Mouse (Mus musculus): Measurements from ENCODE around the gene Msh3.

The Msh3 gene

DNA sequence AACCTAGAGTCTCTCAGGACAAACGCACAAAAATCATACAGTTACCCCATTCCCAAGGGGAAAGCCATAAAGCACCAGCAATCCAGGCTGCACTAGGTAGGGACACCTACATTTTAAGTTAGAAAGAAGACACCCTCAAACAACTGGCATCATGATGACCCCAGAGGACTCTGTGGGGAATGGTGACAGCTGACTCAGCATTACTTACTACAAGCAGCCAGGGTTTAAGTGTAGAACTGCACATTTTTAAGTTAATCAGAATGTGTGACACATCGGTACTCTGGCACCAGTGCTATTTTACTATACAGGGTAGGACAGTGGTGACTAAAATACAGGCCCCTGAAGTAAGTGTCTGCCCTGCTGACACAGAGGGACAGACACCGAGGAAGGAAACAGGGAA lies 24.2 kb downstream of the Msh3 start:
- DNase-seq (ENCODE audit: low read depth, low spot score): no peak

- no peak for DNase-seq (ENCODE audit: low read depth, low spot score)
These were observed 26.8 kb downstream of the Msh3 start for GRCm38 (mm10) chr13:92328000-92328399.

DNA sequence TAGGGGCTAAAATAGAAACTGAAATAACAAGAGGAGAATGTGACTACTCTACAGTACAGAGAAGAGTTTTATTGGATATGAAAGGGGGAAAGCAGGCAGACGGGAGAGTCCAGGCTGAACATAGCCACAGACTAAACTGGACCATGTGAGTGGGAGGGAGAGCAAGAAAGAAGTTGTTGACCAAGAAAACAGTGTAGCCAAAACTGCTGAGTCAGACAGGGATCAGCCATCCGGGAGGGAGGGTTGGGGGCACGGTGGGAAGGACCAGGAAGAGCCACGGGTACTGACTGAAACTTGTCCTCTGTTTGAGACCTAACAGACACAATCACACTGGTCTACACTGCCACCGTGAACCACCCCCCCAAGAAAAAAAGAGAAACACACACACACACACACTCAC lies 28.8 kb downstream of the Msh3 start:
- DNase-seq (ENCODE audit: low read depth, low spot score): no peak

GRCm38 (mm10) chr13:92320770-92321169 lies 34.0 kb downstream of the Msh3 start:
- no peak for DNase-seq (ENCODE audit: low read depth, low spot score)

DNA sequence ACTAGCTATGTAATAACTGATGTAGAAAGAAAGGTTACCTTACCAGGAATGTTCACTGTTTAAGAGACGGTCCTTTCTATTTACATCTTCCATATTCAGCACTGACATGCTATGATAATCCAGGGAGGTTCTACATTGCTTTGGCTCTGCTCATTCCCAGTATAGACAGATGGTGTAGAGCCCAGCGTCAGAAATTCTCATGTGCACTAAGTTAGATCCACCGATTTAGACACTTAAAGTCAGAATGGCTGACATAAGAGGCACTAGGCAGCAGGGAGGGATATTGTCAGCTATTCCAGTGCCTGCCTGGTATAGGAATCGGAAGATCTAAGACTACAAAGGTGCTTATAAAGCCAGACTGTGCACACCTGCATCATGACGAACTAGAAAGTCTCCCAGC lies 40.2 kb downstream of the Msh3 start:
- DNase-seq (ENCODE audit: low read depth, low spot score): no peak

- no peak for DNase-seq (ENCODE audit: low read depth, low spot score)
These were observed 49.1 kb downstream of the Msh3 start, which contains the start of gene Gm20379 for GRCm38 (mm10) chr13:92305680-92306079. Gm20379 (plus strand) TSS chr13:92305980.

DNA sequence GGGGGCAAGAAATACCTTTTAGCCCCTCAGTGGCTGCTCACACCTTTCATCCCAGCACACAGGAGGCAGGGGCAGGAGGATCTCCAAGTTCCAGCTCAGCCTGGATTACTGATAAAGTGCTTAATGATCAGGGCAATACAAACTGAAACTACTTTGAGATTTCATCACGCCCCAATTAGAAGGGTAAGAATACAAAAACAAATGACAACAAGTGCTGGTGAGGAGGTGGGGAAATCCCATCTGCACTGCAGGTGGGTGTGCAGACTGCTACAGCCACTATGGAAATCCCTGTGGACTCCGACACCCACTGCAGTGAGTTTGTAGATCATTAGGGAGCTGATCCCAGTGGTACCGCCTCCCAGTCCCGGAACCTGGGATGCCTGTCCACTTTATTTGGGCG lies 50.5 kb downstream of the Msh3 start:
- no peak for DNase-seq (ENCODE audit: low read depth, low spot score)

DNA sequence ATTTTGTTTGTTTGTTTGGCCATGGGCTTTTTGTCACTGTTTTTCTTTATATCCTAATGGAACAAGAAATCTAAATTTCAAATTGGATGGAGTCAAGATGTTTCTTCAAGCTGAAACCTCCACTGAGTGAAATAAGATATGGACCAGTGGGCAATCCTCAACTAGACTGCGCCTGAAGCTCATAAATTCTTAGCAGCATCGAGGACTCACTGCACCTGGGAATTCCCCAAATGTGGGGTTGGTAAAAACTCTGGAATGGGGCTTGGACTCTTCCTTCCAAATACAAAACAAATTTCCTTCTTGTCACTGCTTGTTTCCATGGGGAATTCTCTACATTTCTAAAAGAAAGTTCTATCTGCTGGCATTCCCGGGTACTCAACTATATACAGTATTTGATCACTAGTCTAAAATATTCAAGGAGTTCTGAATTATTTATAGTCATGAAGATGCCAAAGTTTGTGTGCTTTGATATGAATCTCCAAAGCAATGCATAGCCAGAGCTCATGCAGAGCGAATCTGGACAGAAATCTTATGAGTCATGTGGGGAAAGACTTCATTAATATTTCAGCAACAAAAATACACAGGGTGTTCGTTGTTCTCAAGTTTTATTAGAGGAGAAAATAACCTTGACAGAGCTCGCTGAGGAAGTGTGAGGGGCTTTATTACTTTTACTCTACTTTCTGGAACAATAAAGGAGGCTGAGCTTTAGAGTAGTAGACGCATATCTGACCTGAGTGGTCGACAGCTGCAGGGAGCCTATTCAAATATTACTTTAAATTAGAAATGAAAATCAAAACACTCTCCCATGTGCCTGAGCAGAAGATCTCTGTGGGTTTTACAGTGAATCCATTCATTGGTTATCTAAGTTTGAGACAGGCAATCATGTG lies 51.5 kb downstream of the Msh3 start:
- no peak for DNase-seq (ENCODE audit: low read depth, low spot score)

GRCm38 (mm10) chr13:92302466-92302865 lies 52.3 kb downstream of the Msh3 start:
- no peak for DNase-seq (ENCODE audit: low read depth, low spot score)

GRCm38 (mm10) chr13:92301754-92302153 lies 53.0 kb downstream of the Msh3 start:
- no peak for DNase-seq (ENCODE audit: low read depth, low spot score)

DNA sequence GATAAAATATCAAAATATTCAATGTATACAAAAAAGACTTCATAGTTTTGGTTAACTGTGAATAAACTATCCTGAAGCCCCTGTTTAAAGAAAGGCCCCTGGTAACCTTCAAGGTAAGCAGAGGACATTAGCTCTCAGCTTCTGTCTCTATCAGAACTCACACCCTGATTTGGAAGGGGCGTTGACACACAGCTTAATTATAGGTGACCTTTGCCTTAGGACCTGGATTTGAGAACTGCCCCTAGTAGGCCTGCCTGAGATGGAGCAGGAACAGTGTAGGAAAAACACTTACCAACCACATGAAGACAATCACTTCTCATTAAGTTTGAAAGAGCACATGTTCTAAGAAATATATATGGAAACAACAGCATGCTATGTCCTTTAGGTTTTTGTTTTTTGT lies 55.3 kb downstream of the Msh3 start:
- no peak for DNase-seq (ENCODE audit: low read depth, low spot score)

GRCm38 (mm10) chr13:92297021-92297420 lies 57.8 kb downstream of the Msh3 start:
- DNase-seq (ENCODE audit: low read depth, low spot score): no peak

GRCm38 (mm10) chr13:92296490-92296889 lies 58.3 kb downstream of the Msh3 start:
- DNase-seq (ENCODE audit: low read depth, low spot score): no peak

DNA sequence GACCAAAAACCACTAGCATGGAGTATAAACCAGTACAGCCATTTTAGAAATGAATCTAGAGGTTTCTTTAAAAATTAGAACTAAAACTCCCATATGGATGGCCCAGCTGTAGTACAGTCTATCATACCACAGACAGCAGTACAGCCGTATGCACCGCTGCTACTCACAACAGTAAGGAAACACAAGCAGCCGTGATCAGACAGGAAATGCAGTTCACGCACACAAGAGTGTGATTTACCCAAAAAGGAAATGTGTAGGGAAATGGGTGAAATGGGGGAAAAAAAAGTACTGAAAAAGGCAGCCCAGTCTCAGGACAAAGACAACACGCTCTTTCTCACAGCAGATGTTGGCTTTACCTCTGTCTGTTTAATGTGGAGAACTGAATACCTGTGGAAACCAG lies 60.9 kb downstream of the Msh3 start:
- no peak for DNase-seq (ENCODE audit: low read depth, low spot score)

GRCm38 (mm10) chr13:92291605-92292004 lies 63.2 kb downstream of the Msh3 start:
- DNase-seq (ENCODE audit: low read depth, low spot score): no peak

DNA sequence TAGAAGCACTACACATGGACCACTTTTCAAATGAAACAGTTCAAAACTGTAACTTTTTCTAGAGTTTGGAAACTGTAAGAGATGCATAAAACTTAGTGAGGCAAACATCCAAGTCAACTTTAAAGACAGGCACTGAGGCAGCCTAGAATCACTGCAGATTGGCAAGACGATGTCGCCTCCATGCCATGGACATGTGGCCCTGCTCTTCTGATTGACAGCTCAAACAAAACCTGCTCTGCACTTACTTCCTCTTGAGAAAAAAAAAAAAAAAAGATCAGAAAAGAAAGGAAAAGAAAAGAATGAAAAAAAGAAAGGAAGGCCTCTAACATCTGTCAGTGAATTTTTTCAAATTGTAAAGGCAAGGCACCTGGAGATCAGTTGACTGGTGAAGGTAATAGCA lies 77.8 kb downstream of the Msh3 start:
- no peak for DNase-seq (ENCODE audit: low read depth, low spot score)

DNA sequence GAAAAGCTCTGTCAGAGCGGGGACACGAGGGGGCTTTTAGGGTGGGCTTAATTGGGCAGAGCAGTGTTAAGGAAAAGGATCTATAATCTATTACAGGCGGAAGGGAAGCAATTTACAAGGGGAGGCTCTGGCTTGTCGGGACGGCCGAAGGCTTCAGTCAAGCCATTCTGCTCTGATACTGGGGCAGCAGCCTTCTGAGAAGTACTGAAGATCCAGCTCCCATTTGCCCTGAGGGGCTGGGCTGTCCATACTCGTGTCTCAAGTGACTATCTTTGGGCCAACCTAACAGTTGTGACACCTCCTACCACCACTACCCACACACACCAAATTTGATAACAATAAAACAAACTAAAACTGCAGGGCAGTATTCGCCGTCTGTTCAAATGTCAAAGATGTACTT lies 79.5 kb downstream of the Msh3 start:
- DNase-seq (ENCODE audit: low read depth, low spot score): no peak

DNA sequence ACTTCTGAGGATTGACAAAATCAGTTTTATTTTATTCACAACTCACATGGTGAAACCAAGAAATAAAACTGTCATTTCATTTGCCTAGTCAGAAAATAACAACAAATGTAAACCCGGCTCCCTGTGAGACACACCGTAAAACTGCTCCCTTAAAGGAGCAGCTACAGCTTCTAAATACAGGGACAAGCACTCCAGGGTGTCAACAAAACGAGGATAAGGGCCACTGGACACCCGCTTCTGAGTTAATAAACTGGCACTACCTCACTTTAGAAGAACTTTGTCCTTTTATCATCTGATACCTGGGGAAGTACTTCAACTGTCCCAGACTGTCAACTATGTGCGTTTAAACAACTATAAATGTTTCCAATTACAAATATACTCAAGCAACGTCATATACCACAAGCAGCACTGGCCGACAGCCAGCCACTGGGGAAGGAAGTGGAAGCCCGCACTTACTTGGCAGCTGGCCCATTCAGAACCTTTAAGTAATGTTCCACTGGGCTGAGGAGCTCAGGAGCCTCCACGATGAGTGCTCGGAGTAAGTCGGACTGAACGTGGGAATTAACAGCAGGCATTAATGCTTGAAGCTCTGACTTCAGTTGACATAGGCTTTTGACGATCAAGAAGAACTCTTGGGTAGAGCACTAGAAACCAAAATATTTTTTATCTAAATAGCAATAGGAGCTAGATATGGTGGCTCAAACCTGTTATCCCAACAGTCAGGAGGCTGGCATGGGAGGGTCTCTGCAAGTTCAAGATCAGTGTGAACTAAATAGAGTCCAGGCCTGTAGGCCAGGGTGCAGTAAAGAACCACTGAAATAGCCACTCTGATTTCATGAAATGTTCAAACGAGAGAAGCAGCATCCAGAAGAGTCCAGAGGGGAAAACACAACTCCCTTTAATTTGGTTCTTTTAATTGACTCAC lies 80.3 kb downstream of the Msh3 start:
- DNase-seq (ENCODE audit: low read depth, low spot score): no peak

DNA sequence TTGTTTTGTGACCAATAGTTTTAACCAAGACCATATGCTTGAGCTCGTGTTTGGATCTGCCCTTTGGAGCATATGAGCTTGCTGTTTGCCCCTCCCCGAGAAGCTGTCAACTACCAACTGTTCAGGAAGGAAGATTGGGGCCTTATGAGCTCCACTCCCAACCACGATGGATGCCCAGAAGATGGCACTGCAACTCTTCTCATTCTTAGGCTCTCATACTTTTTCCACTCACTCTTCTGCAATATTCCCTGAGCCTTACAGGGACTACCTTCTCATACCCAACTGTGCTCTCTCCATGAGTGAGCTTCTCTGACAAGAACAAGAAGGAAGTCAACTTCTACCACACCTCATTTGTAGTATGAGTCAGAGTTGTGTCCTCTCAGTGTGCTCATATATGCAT lies 87.7 kb downstream of the Msh3 start:
- no peak for DNase-seq (ENCODE audit: low read depth, low spot score)

- no peak for DNase-seq (ENCODE audit: low read depth, low spot score)
These were observed 91.2 kb downstream of the Msh3 start for GRCm38 (mm10) chr13:92263566-92263965.

DNA sequence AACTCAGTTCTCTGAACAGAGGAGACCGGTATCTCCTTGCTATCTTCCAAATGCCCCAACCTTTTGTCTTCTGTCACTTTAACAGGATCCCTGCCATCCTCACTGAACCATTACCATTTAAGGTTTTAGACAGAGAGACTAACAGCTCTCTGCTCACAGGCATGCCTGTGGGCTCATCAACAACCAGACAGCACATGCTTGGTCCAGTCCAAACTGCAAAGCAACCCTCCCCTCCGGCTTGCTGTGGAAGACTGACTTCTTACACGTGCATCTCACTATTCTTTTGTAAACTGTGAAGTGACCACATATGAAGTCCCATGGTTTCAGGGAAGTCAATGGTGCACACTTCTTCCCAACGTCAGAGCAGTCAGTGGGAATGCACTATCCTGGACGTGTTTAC lies 93.5 kb downstream of the Msh3 start:
- no peak for DNase-seq (ENCODE audit: low read depth, low spot score)

DNA sequence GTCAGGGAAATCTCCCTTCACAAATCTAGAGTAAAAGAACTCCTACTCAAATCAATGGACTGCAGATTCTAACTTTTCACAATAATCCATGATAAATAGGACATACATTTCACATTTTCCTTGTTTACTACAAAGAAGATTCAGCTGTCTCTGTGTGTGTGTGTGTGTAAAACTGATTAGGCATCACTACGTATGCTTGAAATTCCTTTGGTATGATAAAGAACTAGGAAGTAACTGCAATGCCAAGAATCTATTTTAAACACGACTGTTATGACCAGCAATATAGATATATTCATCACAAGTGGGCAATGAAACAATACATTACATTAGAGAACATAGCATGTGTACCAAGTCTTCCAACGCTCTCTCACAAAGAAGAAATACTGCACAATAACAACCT lies 99.3 kb downstream of the Msh3 start:
- DNase-seq (ENCODE audit: low read depth, low spot score): no peak

DNA sequence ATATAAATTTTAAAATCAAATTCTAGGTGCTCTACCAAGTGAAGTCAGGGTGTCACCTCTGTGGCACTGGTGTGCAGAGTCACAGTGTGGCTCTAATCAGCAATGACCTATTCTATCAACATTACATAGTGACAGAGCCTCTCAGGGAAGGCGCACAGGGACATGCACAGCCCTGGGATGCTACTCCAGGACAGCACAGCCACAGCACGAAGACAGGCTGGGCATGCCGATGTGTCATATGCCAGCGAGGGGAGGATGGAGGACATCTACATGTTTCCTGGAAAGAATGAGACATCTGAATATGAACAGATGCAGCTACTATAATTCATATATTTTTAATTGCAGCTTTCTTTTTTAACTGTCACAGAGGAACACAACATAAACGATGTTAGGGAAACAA lies 101.0 kb downstream of the Msh3 start:
- DNase-seq (ENCODE audit: low read depth, low spot score): no peak
